Mouse (Mus musculus) neutrophil, adult 5-6 weeks (primary cell): ENCODE measurements at regions not wholly inside any gene's neighbourhood (a gene's known extent, or its start where the extent isn't known, plus 50 kb on each side); places are given as distances from the start of the nearest gene placed in this dataset.
A peak's percentile ranks its signal among the peaks of the same experiment; 100 is the strongest.
"Not testable (repeated sequence)": the region's sequence is repeated elsewhere in the genome, so short reads cannot be mapped to it uniquely, and the experiment has no call there.

ENCODE experiments used
- ATAC-seq: fragments of 151-379, 151-347 bp; 2 replicates; pipeline ENCODE4 v1.8.0; 2017; ENCODE audit warnings: mild to moderate bottlenecking, moderate TSS enrichment; ENCODE audit not compliant: insufficient number of reproducible peaks, poor library complexity, low FRiP score, severe bottlenecking; ENCODE audit errors: extremely low read depth

DNA sequence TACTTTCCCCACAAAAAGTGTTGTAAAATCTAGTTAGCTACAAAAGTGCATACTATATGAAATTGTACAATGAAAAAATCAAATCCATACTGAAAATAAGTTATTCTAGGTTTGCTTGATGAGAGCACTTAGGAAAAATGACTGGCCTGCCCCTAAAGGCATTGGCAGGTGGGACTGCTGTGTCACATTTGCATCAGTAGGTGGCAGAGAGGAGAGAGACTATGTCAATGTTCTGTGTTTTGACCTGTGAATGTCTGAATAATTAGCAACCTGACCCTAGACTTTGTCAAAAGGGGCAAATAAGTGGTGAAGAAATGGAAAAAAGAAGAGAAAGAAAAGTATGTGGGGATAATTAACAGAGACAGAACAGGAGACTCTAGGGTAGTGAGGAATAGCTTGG lies 997.0 kb upstream of the Tacstd2 start:
- ATAC-seq = no peak

DNA sequence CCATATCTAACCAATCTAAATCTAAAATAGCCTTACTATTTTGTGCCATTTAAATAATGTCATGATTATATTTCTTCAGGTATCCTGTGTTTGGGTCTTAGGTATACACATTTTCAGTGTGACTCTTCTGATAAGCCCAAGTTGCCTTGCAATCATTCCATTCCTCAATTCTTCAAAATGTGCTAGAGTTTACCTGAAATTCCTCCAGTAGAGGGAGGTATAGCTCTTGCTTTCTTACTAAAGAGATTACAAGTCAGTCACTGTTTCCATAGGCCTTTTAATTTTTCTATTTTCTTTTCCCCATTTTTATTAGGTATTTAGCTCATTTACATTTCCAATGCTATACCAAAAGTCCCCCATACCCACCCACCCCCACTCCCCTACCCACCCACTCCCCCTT lies 968.3 kb upstream of the Tacstd2 start:
- no peak for ATAC-seq

DNA sequence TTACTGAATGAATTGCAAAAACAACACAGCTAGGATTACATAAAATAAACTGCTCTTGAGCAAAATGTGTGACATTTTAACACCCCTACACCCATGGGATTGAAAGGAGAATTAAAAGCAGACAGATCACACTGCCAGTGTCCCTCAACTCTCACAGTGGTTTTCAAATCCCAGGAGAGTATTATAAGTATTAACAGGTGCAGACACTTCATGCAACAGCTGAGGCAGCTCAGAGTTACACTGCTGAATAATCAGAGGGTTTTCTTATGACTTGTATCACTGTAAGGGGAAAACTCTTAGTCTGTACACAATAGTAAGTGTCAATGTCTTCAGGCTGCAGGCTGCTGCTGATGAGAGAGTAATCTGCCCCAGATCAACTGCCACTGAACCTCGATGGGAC lies 945.5 kb upstream of the Tacstd2 start:
- no peak for ATAC-seq

DNA sequence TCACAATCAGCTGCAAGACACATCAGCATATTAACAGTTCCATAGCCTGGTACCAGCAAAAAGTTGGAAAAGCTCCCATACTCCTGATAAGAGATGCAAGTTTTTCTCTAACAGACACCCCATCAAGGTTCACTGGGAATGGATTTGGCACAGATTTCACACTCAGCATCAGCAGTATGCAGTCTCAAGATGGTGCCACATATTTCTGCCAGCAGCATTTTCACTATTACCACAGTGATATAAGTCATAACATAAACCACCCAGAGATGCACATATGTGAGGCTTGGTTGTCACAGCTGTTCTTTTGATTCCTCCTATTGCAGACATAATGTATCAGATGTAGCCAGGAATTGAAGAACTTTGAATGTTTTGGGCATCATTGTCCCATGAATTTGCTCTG lies 939.3 kb upstream of the Tacstd2 start:
- no peak for ATAC-seq

DNA sequence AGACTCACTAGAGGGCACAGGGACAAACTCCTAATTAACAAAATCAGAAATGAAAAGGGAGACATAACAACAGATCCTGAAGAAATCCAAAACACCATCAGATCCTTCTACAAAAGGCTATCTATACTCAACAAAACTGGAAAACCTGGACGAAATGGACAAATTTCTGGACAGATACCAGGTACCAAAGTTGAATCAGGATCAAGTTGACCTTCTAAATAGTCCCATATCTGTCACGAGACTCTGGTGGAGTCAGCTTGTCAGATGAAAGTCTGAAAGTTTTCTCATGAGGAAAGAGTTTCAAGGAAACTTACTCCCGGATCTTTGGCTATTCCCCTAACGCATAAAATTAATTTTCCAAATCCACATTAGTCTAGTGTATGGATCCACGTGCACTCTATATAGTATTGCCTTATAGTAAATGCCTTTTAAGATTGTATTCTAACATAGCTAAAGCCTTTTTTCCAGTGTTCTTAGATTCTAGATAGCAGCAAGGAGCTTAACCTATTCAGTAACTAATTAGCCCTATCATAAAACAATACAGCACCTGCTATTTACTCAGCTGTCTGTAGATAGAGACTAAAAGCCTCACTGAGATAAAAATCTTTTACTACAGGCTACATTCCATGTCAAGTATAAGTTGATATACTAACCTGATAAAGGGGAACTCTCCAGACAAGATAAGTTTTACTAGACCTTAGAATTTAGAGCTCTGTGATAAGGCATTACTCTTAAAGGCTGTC lies 917.6 kb upstream of the Tacstd2 start:
- ATAC-seq = not testable (repeated sequence)

DNA sequence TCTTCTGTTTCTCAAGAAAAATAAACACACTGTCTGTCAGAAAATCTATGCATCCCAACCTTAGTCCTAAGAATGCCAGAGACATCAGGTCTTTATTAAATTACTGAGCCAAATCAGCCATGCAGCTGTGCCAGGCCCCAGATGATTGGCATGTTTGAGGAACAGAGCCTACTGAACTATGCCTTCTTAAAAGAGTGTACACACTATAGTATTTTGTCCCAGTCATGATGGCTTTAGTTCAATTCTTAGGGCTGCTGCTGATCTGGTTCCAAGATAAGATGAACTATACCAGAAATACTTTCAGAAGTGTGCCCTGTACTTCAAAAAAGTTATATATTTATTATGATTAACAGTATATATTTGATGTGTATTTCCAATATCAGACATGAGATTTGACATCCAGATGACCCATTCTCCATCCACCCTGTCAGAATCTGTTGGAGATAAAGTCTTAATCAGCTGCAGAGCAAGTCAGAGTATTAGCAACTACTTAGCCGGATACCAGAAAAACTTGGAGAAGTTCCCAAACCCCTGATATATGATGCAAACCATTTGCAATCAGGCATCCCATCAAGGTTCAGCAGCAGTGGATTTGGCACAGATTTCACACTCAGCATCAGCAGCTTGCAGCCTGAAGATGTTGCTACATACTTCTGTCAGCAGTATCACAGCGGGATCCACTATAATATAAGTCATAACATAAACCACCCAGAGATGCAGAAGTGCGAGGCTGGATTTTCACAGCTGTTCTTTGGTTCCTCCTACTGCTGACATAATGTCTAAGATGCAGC lies 913.6 kb upstream of the Tacstd2 start:
- no peak for ATAC-seq

DNA sequence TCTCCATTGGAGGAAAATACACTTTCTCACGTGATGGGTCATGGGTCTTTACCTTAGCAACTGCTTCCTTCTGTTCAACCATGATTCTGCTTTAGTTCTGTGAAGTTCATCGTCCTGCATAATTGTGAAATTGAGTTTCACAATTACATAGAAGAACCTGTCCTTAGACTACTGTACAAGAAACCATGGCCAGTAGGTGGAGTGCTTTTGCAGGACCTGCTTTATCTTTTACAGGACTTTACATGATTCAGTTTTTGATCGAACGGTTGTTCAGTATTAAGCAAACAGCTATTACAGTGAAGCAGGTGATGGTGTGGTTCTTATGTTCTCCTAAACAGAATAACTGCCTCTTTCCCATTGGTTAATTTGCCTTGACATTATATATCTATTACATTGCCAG lies 910.2 kb upstream of the Tacstd2 start:
- no peak for ATAC-seq

DNA sequence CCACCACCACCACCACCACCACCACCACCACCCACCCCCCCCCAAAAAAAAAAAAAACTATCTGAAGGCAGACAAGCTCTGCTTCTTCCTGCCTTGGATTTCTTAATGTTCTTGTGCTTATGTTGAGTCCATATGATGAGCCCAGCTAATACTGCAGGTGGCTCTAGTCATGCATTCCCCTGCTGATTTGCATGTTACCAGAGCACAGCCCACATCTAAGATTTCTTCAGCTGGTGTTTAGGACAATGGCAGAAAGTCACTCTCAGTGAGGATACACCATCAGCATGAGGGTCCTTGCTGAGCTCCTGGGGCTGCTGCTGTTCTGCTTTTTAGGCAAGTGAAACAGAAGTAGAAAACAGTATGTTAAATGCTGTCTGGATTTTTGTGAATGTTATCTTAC lies 901.6 kb upstream of the Tacstd2 start:
- peak; percentile 69; the same call in 1 of the 2 replicates for ATAC-seq
